Mouse (Mus musculus): ENCODE results near the gene Lrmda.
"Not testable (repeated sequence)": the region's sequence is repeated elsewhere in the genome, so short reads cannot be mapped to it uniquely, and the experiment has no call there.

Gene Lrmda

GRCm38 (mm10) chr14:22783211-22784161, 764.0 kb downstream of the Lrmda start:
- DNase-seq (ENCODE audit: low spot score in 2 of 2): no peak

GRCm38 (mm10) chr14:22800020-22800419, 780.5 kb downstream of the Lrmda start:
- no peak for DNase-seq (ENCODE audit: low spot score in 2 of 2)

- DNase-seq (ENCODE audit: low spot score in 2 of 2): peak in 1 of 2 experiments; percentile 72
Measured at GRCm38 (mm10) chr14:22800871-22801636, 781.5 kb downstream of the Lrmda start.

GRCm38 (mm10) chr14:22801714-22802113, 782.2 kb downstream of the Lrmda start:
- not testable (repeated sequence) for DNase-seq (ENCODE audit: low spot score in 2 of 2)

GRCm38 (mm10) chr14:22807324-22807723, 787.8 kb downstream of the Lrmda start:
- DNase-seq (ENCODE audit: low spot score in 2 of 2): no peak

- peak in 1 of 2 experiments; percentile 27 for DNase-seq (ENCODE audit: low spot score in 2 of 2)
Measured at GRCm38 (mm10) chr14:22807726-22808594, 788.4 kb downstream of the Lrmda start.

GRCm38 (mm10) chr14:22808595-22809166, 789.2 kb downstream of the Lrmda start:
- DNase-seq (ENCODE audit: low spot score in 2 of 2): no peak

GRCm38 (mm10) chr14:22809229-22809628, 789.7 kb downstream of the Lrmda start:
- no peak for DNase-seq (ENCODE audit: low spot score in 2 of 2)

- no peak for DNase-seq (ENCODE audit: low spot score in 2 of 2)
Measured at GRCm38 (mm10) chr14:22810531-22810930, 791.0 kb downstream of the Lrmda start.

GRCm38 (mm10) chr14:22812824-22813223, 793.3 kb downstream of the Lrmda start:
- no peak for DNase-seq (ENCODE audit: low spot score in 2 of 2)

- DNase-seq (ENCODE audit: low spot score in 2 of 2): no peak
Measured at GRCm38 (mm10) chr14:22813389-22813788, 793.9 kb downstream of the Lrmda start.

- no peak for DNase-seq (ENCODE audit: low spot score in 2 of 2)
Measured at GRCm38 (mm10) chr14:22814811-22815345, 795.4 kb downstream of the Lrmda start.

GRCm38 (mm10) chr14:22817346-22818201, 798.1 kb downstream of the Lrmda start:
- no peak for DNase-seq (ENCODE audit: low spot score in 2 of 2)

- DNase-seq (ENCODE audit: low spot score in 2 of 2): no peak
Measured at GRCm38 (mm10) chr14:22818202-22818530, 798.7 kb downstream of the Lrmda start.

- DNase-seq (ENCODE audit: low spot score in 2 of 2): no peak
Measured at GRCm38 (mm10) chr14:22822942-22823341, 803.4 kb downstream of the Lrmda start.

- no peak for DNase-seq (ENCODE audit: low spot score in 2 of 2)
Measured at GRCm38 (mm10) chr14:22826825-22827224, 807.3 kb downstream of the Lrmda start.

GRCm38 (mm10) chr14:22837058-22837457, 817.5 kb downstream of the Lrmda start:
- DNase-seq (ENCODE audit: low spot score in 2 of 2): no peak

GRCm38 (mm10) chr14:22841136-22841535, 821.6 kb downstream of the Lrmda start:
- DNase-seq (ENCODE audit: low spot score in 2 of 2): no peak

GRCm38 (mm10) chr14:22844006-22844405, 824.5 kb downstream of the Lrmda start:
- no peak for DNase-seq (ENCODE audit: low spot score in 2 of 2)

- no peak for DNase-seq (ENCODE audit: low spot score in 2 of 2)
Measured at GRCm38 (mm10) chr14:22845401-22845800, 825.9 kb downstream of the Lrmda start.
